Mouse (Mus musculus) central nervous system, embryonic 11.5 days (tissue): ENCODE data around the gene Bhlhe41. TPM values are rescaled to one million over a fixed set of nuclear protein-coding genes. Genes with fewer than 3 reads are reported as not detected.

Experiments used
- polyA plus RNA-seq: library from polyadenylated mRNA; depleted of rRNA; stranded (reverse); fragments of >200 nt; gene quantifications from 2 replicates; pipeline ENCODE4 v1.2.3, GENCODE M21; 2012; rRNA removed

Gene Bhlhe41
- 1.2 TPM in 2 replicates for polyA plus RNA-seq

GRCm38 (mm10) chr6:145865289-145865885 is at the start of gene Bhlhe41:
Gene Bhlhe41 (minus strand): TSS chr6:145865558.

Other genes with a start within 250 kb of the Bhlhe41 start
- not detected in 2 replicates for gene Tuba3b, start 249.8 kb downstream of the Bhlhe41 start, polyA plus RNA-seq
- gene Rassf8, start 118.8 kb downstream of the Bhlhe41 start, polyA plus RNA-seq, result 15.7 and 21.6 TPM in 2 replicates
- gene Sspn, start 66.1 kb upstream of the Bhlhe41 start, polyA plus RNA-seq, result 1.3 and 3.1 TPM in 2 replicates